ENCODE assay signal across 27 mouse cellular contexts in genomic region chr12:116276961-116277360, GRCm38 (mm10). TPM values are rescaled to one million over a fixed set of nuclear protein-coding genes. Genes with fewer than 3 reads are reported as not detected.
DNase-seq lines count a peak whose midpoint lies in the region; ATAC-seq lines count a peak whose summit lies in the region.
"Had no signal": no experiment of that assay in that cellular context is flagged by ENCODE, and none has a peak within 500 bp of the region (broad histone marks: within the 10 kb centered on the region; RNA-seq: fewer than 3 reads in every experiment).

No protein-coding gene starts in this region.

- DNase-seq in c-Kit-positive CD71-positive TER-119-positive erythroid progenitor cells, embryonic 14.5 days (ENCODE audit: low spot score), result peak; percentile 48
- DNase-seq in gastrocnemius, postnatal 10 days, result no peak
- no peak for DNase-seq in urinary bladder, postnatal 14 days (ENCODE audit: low spot score)
- DNase-seq in heart, postnatal 36 days, result no peak
- DNase-seq in kidney, postnatal 14 days, result no peak
- DNase-seq: adrenal gland, postnatal 14 days; cerebellum, adult 8-10 months; cerebellum, postnatal 25 days; gastrocnemius, postnatal 25 days; heart, adult 11 months; heart, postnatal 4 days had no signal

- no peaks in the 10 kb centered on the region for H3K27me3 ChIP-seq in liver, embryonic 12.5 days (replicated peaks)
- no peaks in the 10 kb centered on the region for H3K27me3 ChIP-seq in liver, embryonic 16.5 days (ENCODE audit: control insufficient read depth, insufficient read depth, low read depth, low read length)
- H3K27me3 ChIP-seq: embryonic facial prominence, embryonic 12.5 days; forebrain, embryonic 12.5 days; hindbrain, embryonic 12.5 days; Patski had no signal

- H3K4me3 ChIP-seq in liver, embryonic 12.5 days, result no peak overlapping the region
- no peak overlapping the region for H3K4me3 ChIP-seq in liver, embryonic 16.5 days (ENCODE audit: low read depth, low read length)
- H3K4me3 ChIP-seq: embryonic facial prominence, embryonic 12.5 days; forebrain, embryonic 12.5 days; heart, embryonic 13.5 days; hindbrain, embryonic 12.5 days had no signal

- no peaks in the 10 kb centered on the region for H3K9me3 ChIP-seq in liver, embryonic 12.5 days (replicated peaks)
- no peaks in the 10 kb centered on the region for H3K9me3 ChIP-seq in liver, embryonic 16.5 days (replicated peaks; ENCODE audit: control insufficient read depth, low read length)
- H3K9me3 ChIP-seq: embryonic facial prominence, embryonic 12.5 days; forebrain, embryonic 12.5 days; heart, embryonic 13.5 days; hindbrain, embryonic 12.5 days had no signal

- H3K27ac ChIP-seq in liver, embryonic 12.5 days, result peak overlapping the region; percentile 76
- H3K27ac ChIP-seq in liver, embryonic 16.5 days (ENCODE audit: low read length), result peak overlapping the region; percentile 54
- H3K27ac ChIP-seq: embryonic facial prominence, embryonic 12.5 days; forebrain, embryonic 12.5 days; heart, embryonic 13.5 days; hindbrain, embryonic 12.5 days had no signal

- peaks cover 55% of the 10 kb centered on the region for H3K4me1 ChIP-seq in liver, embryonic 12.5 days
- H3K4me1 ChIP-seq in liver, embryonic 16.5 days (ENCODE audit: control insufficient read depth, low read depth, low read length), result peaks cover 39% of the 10 kb centered on the region
- H3K4me1 ChIP-seq: embryonic facial prominence, embryonic 12.5 days had no signal

- 7% methylated on average over 2 of the region's 2 CpGs for WGBS in liver, embryonic 12.5 days (ENCODE audit: insufficient replicate concordance)
- 17% methylated on average over 2 of the region's 2 CpGs for WGBS in liver, embryonic 16.5 days (ENCODE audit: insufficient replicate concordance)

- H3K36me3 ChIP-seq in liver, embryonic 12.5 days, result no peaks in the 10 kb centered on the region
- H3K36me3 ChIP-seq in liver, embryonic 16.5 days (ENCODE audit: control insufficient read depth, insufficient read depth), result no peaks in the 10 kb centered on the region
- H3K36me3 ChIP-seq: embryonic facial prominence, embryonic 12.5 days; forebrain, embryonic 12.5 days; heart, embryonic 13.5 days; hindbrain, embryonic 12.5 days had no signal

- no peak for ATAC-seq in liver, embryonic 12.5 days
- ATAC-seq in liver, embryonic 16.5 days (ENCODE audit: low read depth), result no peak
- ATAC-seq: activated CD4-positive, CD25-positive, alpha-beta regulatory T cell, adult 4 months; forebrain, embryonic 16.5 days; hindbrain, embryonic 16.5 days; Patski had no signal

- intact Hi-C loops in heart, postnatal 36 days (cut with DNase I), result no loop called here

- H3K9ac ChIP-seq in liver, embryonic 12.5 days, result no peak overlapping the region
- H3K9ac ChIP-seq in liver, embryonic 16.5 days (ENCODE audit: low read depth, low read length), result no peak overlapping the region
- H3K9ac ChIP-seq: embryonic facial prominence, embryonic 12.5 days; forebrain, embryonic 12.5 days; heart, embryonic 13.5 days; hindbrain, embryonic 12.5 days had no signal

- peak overlapping the region; percentile 37 for H3K4me2 ChIP-seq in liver, embryonic 12.5 days
- peak overlapping the region; percentile 5; the same call in 1 of the 2 replicates for H3K4me2 ChIP-seq in liver, embryonic 16.5 days (ENCODE audit: low read depth, low read length)
- H3K4me2 ChIP-seq: embryonic facial prominence, embryonic 12.5 days; forebrain, embryonic 12.5 days; heart, embryonic 13.5 days; hindbrain, embryonic 12.5 days had no signal

RNA-seq across cellular contexts. Expression of gene Gm11027, which starts 1.8 kb away (rescaled TPM):
- not detected in 2 replicates for polyA plus RNA-seq in liver, embryonic 12.5 days (2016; fragmentation: Nextera tagmentation; extraction: Ambion mirVana)
- not detected in 2 replicates for polyA plus RNA-seq in liver, embryonic 16.5 days (2015; fragmentation: Nextera tagmentation; extraction: Ambion mirVana)
- not detected for total RNA-seq in gastrocnemius, postnatal 10 days (2021)
- not detected for total RNA-seq in heart, postnatal 36 days (2021)
- total RNA-seq: adrenal gland, adult 18-20 months; adrenal gland, postnatal 14 days; ES-E14; gastrocnemius, postnatal 25 days; heart, postnatal 4 days had no signal
- polyA plus RNA-seq: activated CD4-positive, CD25-positive, alpha-beta regulatory T cell, adult 4 months; cortical plate, adult 2 months; embryonic facial prominence, embryonic 12.5 days; forebrain, embryonic 12.5 days; forebrain, embryonic 16.5 days; frontal cortex, adult 2 months; heart, embryonic 13.5 days; heart, postnatal 0 days; hindbrain, embryonic 12.5 days; hindbrain, embryonic 16.5 days; intestine, embryonic 14.5 days; Patski had no signal

RNA-seq across cellular contexts. Expression of gene Esyt2, which starts 4.0 kb away (rescaled TPM):
- polyA plus RNA-seq in liver, embryonic 12.5 days (2016; fragmentation: Nextera tagmentation; extraction: Ambion mirVana), result 16.2 and 17.3 TPM in 2 replicates
- polyA plus RNA-seq in liver, embryonic 16.5 days (2015; fragmentation: Nextera tagmentation; extraction: Ambion mirVana), result 9.4 TPM in 2 replicates
- total RNA-seq in gastrocnemius, postnatal 10 days (2021), result 10 to 100 TPM; 24.7 to 30.6 TPM
- total RNA-seq in heart, postnatal 36 days (2021), result 10 to 100 TPM; 27.7 to 29.9 TPM

RNA-seq across cellular contexts. Expression of gene Wdr60, which starts 14.1 kb away (rescaled TPM):
- 5.3 and 5.9 TPM in 2 replicates for polyA plus RNA-seq in liver, embryonic 12.5 days (2016; fragmentation: Nextera tagmentation; extraction: Ambion mirVana)
- 2.8 and 3.0 TPM in 2 replicates for polyA plus RNA-seq in liver, embryonic 16.5 days (2015; fragmentation: Nextera tagmentation; extraction: Ambion mirVana)
- total RNA-seq in gastrocnemius, postnatal 10 days (2021), result 1 to 10 TPM; 4.8 to 5.7 TPM
- total RNA-seq in heart, postnatal 36 days (2021), result 1 to 10 TPM; 2.2 to 2.7 TPM
